Mouse (Mus musculus) liver, adult 2 months (tissue): Measurements from ENCODE around the gene Tsen54.

Source experiments
- CTCF ChIP-seq: fragments of 200-500 bp; IDR thresholded peaks from 2 replicates; pipeline ENCODE4 v1.5.1; 2011; ENCODE audit warnings: low read depth, low read length, control low read depth
- POLR2A ChIP-seq: fragments of 200-500 bp; IDR thresholded peaks from 2 replicates; pipeline ENCODE4 v1.6.1; 2011; ENCODE audit warnings: low read length, control low read depth; ENCODE audit not compliant: insufficient read depth; ENCODE audit errors: extremely low read depth

DNA sequence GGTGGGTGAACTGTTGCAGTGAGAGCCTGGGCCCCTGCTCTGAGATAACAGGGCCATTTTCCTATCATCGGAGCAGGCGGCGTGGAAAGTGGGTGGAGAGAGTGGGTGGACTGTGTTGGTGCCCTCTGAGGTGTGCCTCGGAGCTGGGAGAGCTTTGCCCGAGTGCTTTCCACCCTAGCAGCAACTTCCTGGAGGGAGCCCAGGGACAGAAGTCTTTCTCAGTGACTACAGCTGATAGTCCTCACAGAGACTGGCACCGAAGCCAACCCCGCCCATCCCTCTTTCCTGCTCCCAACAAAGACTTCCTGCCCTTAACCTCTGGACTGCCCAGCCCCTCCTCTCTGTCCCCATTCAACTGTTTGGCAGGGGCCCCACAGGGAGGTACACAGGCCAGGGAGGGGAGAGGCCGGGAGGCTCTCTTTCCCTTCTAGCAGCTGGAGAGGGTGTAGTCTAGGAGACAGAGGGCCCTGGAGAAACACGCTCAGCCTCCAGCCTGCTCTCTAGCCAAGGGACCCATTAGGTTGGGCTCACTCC, 35.4 kb upstream of the Tsen54 start:
- TF ChIP-seq CTCF (no peak), POLR2A (no peak)
